In the genomic region with DNA sequence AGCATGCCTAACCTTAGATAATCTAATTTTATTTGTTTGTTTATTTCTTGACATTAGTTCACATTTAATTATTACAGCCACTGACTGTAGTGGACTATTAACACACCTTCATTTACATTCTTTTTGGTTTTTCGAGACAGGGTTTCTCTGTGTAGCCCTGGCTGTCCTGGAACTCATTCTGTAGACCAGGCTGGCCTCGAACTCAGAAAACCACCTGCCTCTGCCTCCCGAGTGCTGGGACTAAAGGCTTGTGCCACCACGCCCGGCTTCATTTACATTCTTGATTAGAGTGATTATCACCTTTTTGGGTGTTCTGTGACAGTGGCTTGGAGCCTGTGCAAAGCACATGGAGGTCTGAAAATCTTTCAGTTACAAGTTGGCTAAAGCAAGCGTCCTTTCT, we compare ENCODE assay signal across 15 mouse cellular contexts. TPM values are rescaled to one million over a fixed set of nuclear protein-coding genes. Genes with fewer than 3 reads are reported as not detected.
"Had no signal": no experiment of that assay in that cellular context is flagged by ENCODE, and none has a peak within 500 bp of the region (broad histone marks: within the 10 kb centered on the region; RNA-seq: fewer than 3 reads in every experiment).

No protein-coding gene starts in this region.

RNA-seq across cellular contexts. Expression of gene Olfr1373, which starts 29.2 kb away (rescaled TPM):
- polyA plus RNA-seq: lung, adult 2 months; lung, embryonic 15.5 days; lung, postnatal 0 days; macrophage; midbrain, embryonic 11.5 days; midbrain, embryonic 13.5 days; midbrain, embryonic 15.5 days; midbrain, postnatal 0 days; neural tube, embryonic 12.5 days; neural tube, embryonic 14.5 days; spleen, adult 2 months; stomach, embryonic 15.5 days; stomach, postnatal 0 days; thymus, adult 2 months; urinary bladder, adult 2 months had no signal
